Mouse (Mus musculus) lung, adult 2 months (tissue): ENCODE measurements at regions not wholly inside any gene's neighbourhood (a gene's known extent, or its start where the extent isn't known, plus 50 kb on each side); places are given as distances from the start of the nearest gene placed in this dataset.
A peak's percentile ranks its signal among the peaks of the same experiment; 100 is the strongest.

Source experiments
- DNase-seq: peaks from one replicate; pipeline ENCODE4 v3.0.0; 2022
- H3K4me1 ChIP-seq: fragments of 200-500 bp; 2 replicates; pipeline ENCODE4 v1.6.1; 2011; ENCODE audit warnings: low read length; ENCODE audit not compliant: control insufficient read depth, insufficient read depth
- H3K4me3 ChIP-seq: fragments of 200-500 bp; replicated peaks from 2 replicates; pipeline ENCODE3; 2011; ENCODE audit warnings: low read depth, mild to moderate bottlenecking, control low read depth, low read length; ENCODE audit errors: extremely low read depth
- CTCF ChIP-seq: fragments of 200-500 bp; IDR thresholded peaks from 2 replicates; pipeline ENCODE4 v1.5.1; 2011; ENCODE audit warnings: mild to moderate bottlenecking, low read length, control low read depth; ENCODE audit not compliant: insufficient read depth
- POLR2A ChIP-seq: fragments of 200-500 bp; IDR thresholded peaks from 2 replicates; pipeline ENCODE4 v1.6.1; 2011; ENCODE audit warnings: low read depth, mild to moderate bottlenecking, control low read depth, low read length, borderline replicate concordance; ENCODE audit errors: extremely low read depth
- WGBS: fragments of 180-500 bp; shearing (Covaris S2); methylation state at CpG from one replicate; pipeline ENCODE4 v1.1.7; 2018; 5-methylcytosine and 5-hydroxymethylcytosine counted together

GRCm38 (mm10) chr13:51968796-51969195, 122.3 kb downstream of the Gadd45g start:
- 52% methylated on average over 9 of the region's 9 CpGs for WGBS
- no peak for TF ChIP-seq POLR2A
- no peak for TF ChIP-seq CTCF
- peak; percentile 31 for DNase-seq

DNA sequence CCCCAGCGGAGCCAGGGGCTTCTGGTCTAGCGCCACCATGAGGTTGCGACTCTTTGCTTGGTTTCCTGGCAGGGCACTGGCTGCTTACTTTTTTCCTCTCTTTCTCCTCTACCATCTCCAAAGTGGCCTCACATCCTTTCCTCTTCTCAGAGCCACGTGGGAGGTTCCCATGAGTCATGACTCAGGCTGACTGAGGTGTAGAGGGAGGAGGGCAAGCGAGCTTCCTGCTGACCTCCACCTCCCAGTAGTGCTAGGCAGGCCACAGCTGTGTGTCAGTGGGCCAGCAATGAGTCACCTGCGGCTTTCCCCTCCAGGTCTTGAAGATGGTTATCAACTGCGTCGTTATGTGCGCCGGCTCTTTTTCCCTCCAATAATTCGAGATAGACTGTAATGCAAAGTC, 123.6 kb downstream of the Gadd45g start:
- H3K4me3 ChIP-seq = no peak overlapping the region
- WGBS = 59% methylated on average over 11 of the region's 11 CpGs
- no peak for TF ChIP-seq CTCF
- no peak for TF ChIP-seq POLR2A
- DNase-seq = peak; percentile 30
- peaks cover 8% of the 10 kb centered on the region; the same call in 1 of the 2 replicates for H3K4me1 ChIP-seq

More at GRCm38 (mm10) chr13:51968796-51969195, 122.3 kb downstream of the Gadd45g start:
- Histone ChIP-seq H3K4me1 (peaks cover 18% of the 10 kb centered on the region), H3K4me3 (no peak overlapping the region)

GRCm38 (mm10) chr13:51972656-51973310, 126.3 kb downstream of the Gadd45g start:
- 50% methylated on average over 12 of the region's 12 CpGs for WGBS
- Histone ChIP-seq H3K4me3 (no peak overlapping the region), H3K4me1 (peaks cover 18% of the 10 kb centered on the region)
- no peak for TF ChIP-seq CTCF
- TF ChIP-seq POLR2A = no peak
- DNase-seq = no peak

- peaks cover 13% of the 10 kb centered on the region for H3K4me1 ChIP-seq
- H3K4me3 ChIP-seq = no peak overlapping the region
- no peak for DNase-seq
- WGBS = 69% methylated on average over 10 of the region's 10 CpGs
- TF ChIP-seq POLR2A (no peak), CTCF (no peak)
Observed at GRCm38 (mm10) chr13:51973461-51973860, 127.0 kb downstream of the Gadd45g start.

- Histone ChIP-seq H3K4me3 (no peak overlapping the region), H3K4me1 (peaks cover 12% of the 10 kb centered on the region)
- 77% methylated on average over 6 of the region's 6 CpGs for WGBS
- TF ChIP-seq POLR2A (no peak), CTCF (no peak)
- DNase-seq = peak; percentile 20
Observed at GRCm38 (mm10) chr13:51974101-51974500, 127.6 kb downstream of the Gadd45g start.

GRCm38 (mm10) chr13:51975330-51975729, 128.9 kb downstream of the Gadd45g start:
- DNase-seq = no peak
- H3K4me1 ChIP-seq = peaks cover 10% of the 10 kb centered on the region
- no peak overlapping the region for H3K4me3 ChIP-seq
- 72% methylated on average over 10 of the region's 10 CpGs for WGBS
- no peak for TF ChIP-seq POLR2A
- TF ChIP-seq CTCF = no peak

DNA sequence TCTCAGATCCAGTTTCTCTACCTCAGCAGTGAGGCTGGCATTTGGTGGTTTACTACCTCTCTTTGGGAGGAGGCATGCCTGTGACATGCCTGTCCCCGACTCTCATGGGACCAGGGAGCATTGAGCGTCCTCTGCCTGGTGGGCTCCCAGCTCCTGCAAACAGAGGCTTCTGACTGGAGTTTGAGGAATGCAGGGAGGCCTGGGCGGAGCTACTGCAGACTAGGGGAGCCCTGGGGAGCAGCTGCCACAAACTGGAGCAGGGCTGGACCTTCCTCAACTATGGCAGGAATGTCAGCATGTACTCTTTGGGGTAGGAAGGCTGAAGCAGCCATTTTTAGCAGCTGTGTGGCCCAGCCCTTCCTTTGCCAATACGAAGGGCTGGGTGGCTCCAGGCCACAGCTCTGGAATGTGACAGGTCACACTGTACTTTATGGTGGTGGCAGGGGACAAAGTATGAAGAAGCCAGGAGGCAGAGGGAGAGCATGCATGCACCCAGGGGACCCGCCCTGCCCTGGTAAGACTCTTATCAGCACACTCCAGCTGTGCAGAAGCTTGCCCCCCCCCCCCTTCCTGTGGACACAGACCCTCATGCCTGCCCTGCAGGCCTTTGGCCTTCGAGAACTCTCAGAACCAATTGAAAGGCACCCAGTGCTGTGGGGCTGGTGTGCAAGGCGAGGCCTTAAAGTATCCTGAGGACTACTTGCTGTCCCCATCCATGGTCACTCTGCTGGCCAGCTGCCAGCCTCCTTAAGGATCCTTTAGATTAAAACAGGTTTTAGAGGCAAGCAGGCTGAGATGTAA, 129.5 kb downstream of the Gadd45g start:
- peak; percentile 51 for DNase-seq
- Histone ChIP-seq H3K4me3 (no peak overlapping the region), H3K4me1 (peaks cover 10% of the 10 kb centered on the region)
- no peak for TF ChIP-seq POLR2A
- TF ChIP-seq CTCF = no peak
- WGBS = 31% methylated on average over 7 of the region's 7 CpGs

DNA sequence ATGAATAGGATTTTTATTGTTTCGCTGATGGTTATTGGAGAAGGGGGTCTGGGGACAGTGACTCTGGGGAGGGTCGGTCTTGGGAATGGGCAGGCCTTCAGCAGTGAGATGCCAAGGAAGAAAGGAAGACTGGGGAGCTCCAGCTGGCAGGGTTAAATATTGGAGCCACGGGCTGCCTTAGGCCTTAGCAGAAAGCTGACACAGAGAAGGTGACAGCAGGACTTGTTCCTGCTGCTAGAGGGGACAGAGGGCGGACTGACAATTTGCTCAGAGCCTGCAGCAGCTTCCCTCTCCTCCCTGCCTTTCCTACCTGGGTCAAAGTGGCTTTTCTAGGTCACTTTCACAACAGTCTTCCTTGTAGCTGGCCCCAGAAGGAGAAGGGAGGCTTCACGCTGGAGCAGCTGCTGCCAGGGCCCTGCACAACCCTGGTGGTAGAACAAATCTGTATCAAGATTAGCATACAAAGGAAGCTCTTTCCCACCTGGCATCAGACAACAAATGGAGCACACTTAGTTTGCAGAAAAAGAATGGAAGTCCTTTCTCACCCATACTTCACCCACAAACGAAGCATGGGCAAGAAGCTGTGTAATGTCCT, 130.2 kb downstream of the Gadd45g start:
- TF ChIP-seq POLR2A = no peak
- TF ChIP-seq CTCF = no peak
- Histone ChIP-seq H3K4me1 (peaks cover 10% of the 10 kb centered on the region), H3K4me3 (no peak overlapping the region)
- peak; percentile 14 for DNase-seq
- WGBS = 64% methylated on average over 6 of the region's 6 CpGs

DNA sequence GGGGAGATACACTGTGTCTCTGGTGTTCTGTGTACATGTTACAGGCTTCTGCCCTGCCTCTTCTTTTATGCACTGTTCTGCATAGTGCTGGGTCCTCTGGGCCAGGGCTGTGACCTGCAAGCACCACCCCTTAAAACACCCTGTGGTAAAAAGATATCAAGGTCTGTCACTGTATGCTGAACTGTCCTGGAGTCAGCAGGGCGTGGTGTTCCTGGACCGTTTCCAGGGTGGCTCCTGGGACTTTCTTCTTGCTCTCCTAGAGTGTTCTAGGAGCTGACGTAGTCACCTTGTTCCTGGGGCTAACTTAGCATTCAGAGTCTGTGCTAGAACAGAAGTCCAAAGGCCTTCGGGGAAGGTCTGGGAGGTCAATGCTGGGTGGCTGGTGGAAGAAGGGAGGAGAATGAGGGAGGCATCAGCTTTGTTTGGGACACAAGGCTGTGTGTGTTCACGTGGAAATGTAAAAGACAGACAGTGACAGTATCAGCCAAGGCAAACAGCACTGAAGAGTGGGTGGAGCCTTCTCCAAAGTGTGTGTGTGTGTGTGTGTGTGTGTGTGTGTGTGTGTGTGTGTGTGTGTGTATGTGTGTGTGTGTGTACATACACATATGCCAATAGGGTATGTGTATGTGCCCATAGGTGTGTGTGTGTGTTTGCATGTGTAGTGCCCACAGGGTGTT, 133.0 kb downstream of the Gadd45g start:
- 63% methylated on average over 5 of the region's 5 CpGs for WGBS
- Histone ChIP-seq H3K4me1 (peaks cover 10% of the 10 kb centered on the region), H3K4me3 (no peak overlapping the region)
- TF ChIP-seq POLR2A (no peak), CTCF (no peak)
- DNase-seq = no peak
